Mouse (Mus musculus) limb, embryonic 14.5 days (tissue): Measurements from ENCODE around the gene D630023F18Rik. TPM values are rescaled to one million over a fixed set of nuclear protein-coding genes. Genes with fewer than 3 reads are reported as not detected.

Experiments
- ATAC-seq: fragments of 200-750 bp; cut with Nextera tagmentation; 2 replicates; pipeline ENCODE4 v1.8.0; 2017; ENCODE audit warnings: low read depth, moderate number of reproducible peaks, moderate TSS enrichment; ENCODE audit not compliant: low FRiP score
- DNase-seq: peaks from one replicate; pipeline ENCODE4 v3.0.0-alpha.2; 2015; ENCODE audit warnings: low spot score
- H3K27ac ChIP-seq: fragments of 300-500 bp; sonication (generic); replicated peaks from 2 replicates; pipeline ENCODE4 v1.5.1; 2014; ENCODE audit warnings: low read depth, mild to moderate bottlenecking, low read length, moderate library complexity, mixed read lengths
- H3K27me3 ChIP-seq: fragments of 300-500 bp; sonication (generic); 2 replicates; pipeline ENCODE4 v1.6.1; 2014; ENCODE audit warnings: low read length, mixed read lengths; ENCODE audit not compliant: control insufficient read depth, insufficient read depth
- H3K36me3 ChIP-seq: fragments of 300-500 bp; sonication (generic); 2 replicates; pipeline ENCODE4 v1.6.1; 2014; ENCODE audit warnings: mild to moderate bottlenecking, low read length, moderate library complexity, mixed read lengths; ENCODE audit not compliant: control insufficient read depth, insufficient read depth
- H3K4me1 ChIP-seq: fragments of 300-500 bp; sonication (generic); 2 replicates; pipeline ENCODE4 v1.6.1; 2014; ENCODE audit warnings: antibody characterized with exemption, low read length, mixed read lengths; ENCODE audit not compliant: control insufficient read depth, insufficient read depth
- H3K4me2 ChIP-seq: fragments of 300-500 bp; sonication (generic); replicated peaks from 2 replicates; pipeline ENCODE4 v1.6.1; 2014; ENCODE audit warnings: low read depth, mild to moderate bottlenecking, low read length, moderate library complexity; ENCODE audit not compliant: severe bottlenecking
- H3K4me3 ChIP-seq: fragments of 300-500 bp; sonication (generic); replicated peaks from 2 replicates; pipeline ENCODE4 v1.5.1; 2014; ENCODE audit warnings: low read length
- H3K9ac ChIP-seq: fragments of 300-500 bp; sonication (generic); 2 replicates; pipeline ENCODE4 v1.6.1; 2014; ENCODE audit warnings: mild to moderate bottlenecking, low read depth, low read length, moderate library complexity; ENCODE audit not compliant: severe bottlenecking
- H3K9me3 ChIP-seq: fragments of 300-500 bp; sonication (generic); 2 replicates; pipeline ENCODE4 v1.6.1; 2016; ENCODE audit warnings: low read length; ENCODE audit not compliant: control insufficient read depth
- POLR2A ChIP-seq: fragments of 200-500 bp; IDR thresholded peaks from 2 replicates; pipeline ENCODE4 v1.8.0; 2012; ENCODE audit warnings: inconsistent platforms, mild to moderate bottlenecking, moderate library complexity, borderline replicate concordance; ENCODE audit not compliant: insufficient read depth, insufficient read length; ENCODE audit errors: extremely low read depth
- WGBS: fragments of 180-500 bp; shearing (Covaris S2); extraction: QIAGEN DNeasy Blood & Tissue Kit; methylation state at CpG from one replicate; pipeline ENCODE4 v1.1.7; 2014; 5-methylcytosine and 5-hydroxymethylcytosine counted together
- polyA plus RNA-seq, 2 experiments: library from polyadenylated mRNA; depleted of rRNA in 1 of 2; stranded (reverse) in 1 of 2; unstranded in 1 of 2; fragments of >200 nt; fragmentation: Nextera tagmentation in 1 of 2; extraction: Ambion mirVana in 1 of 2; gene quantifications; 2 replicates each; pipeline versions ENCODE4 v1.2.1 to v1.2.3; 2012 to 2014

D630023F18Rik gene
- polyA plus RNA-seq, 2 experiments: 0.24 to 0.44 TPM

DNA sequence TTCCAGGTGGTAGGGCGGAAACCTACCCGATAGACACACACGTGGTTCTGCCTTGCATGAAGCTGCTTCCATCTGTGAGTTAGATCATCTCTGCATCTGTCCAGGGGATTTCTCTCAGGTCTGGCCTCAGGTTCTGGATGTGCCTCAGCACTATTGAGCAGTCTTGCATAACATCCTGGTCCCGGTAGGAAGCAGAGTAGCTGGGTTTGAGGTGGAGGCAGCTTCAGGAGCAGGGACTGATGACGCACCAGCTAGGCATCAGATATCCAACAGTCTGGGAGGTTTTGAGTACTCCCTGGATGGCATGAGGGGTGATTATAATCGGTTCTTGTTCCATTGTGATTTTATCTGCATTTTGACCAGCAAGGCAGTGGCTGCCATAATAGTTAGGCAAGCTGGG lies 14.5 kb upstream of the D630023F18Rik start:
- no peak for TF ChIP-seq POLR2A

DNA sequence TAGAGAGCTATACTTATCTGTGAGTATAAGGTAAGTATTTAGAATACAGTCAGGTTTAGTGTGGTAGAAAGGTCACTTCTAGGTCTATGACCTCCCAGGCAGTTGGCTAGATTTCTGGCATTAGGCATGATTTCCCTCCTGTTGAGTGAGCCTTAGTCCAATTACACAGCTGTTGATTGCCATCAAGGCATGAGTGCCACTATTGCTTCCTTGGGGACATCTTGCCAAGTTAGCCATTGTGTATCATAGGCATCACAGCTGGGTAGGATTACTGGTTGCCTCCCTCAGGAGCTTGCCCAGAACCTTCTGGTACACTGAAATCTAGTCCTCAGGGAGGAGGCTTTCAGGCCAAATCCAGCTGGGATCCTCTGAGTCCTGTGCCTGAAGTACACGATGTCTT lies 9.8 kb upstream of the D630023F18Rik start:
- Histone ChIP-seq H3K9me3 (no peaks in the 10 kb centered on the region), H3K27ac (no peak overlapping the region), H3K4me3 (no peak overlapping the region), H3K4me2 (no peak overlapping the region), H3K27me3 (no peaks in the 10 kb centered on the region), H3K36me3 (no peaks in the 10 kb centered on the region), H3K4me1 (no peaks in the 10 kb centered on the region), H3K9ac (no peak overlapping the region)
- no peak for TF ChIP-seq POLR2A
- ATAC-seq (no peak), DNase-seq (no peak)
- 81% methylated on average over 1 of the region's 1 CpGs for WGBS

More for the DNA sequence above, 14.5 kb upstream of the D630023F18Rik start:
- no peak overlapping the region for H3K27ac ChIP-seq
- H3K9me3 ChIP-seq: no peaks in the 10 kb centered on the region
- H3K4me2 ChIP-seq: no peak overlapping the region
- DNase-seq: no peak
- no peaks in the 10 kb centered on the region for H3K4me1 ChIP-seq
- no peak for ATAC-seq
- no peak overlapping the region for H3K9ac ChIP-seq
- H3K27me3 ChIP-seq: no peaks in the 10 kb centered on the region
- WGBS: 76% methylated on average over 6 of the region's 6 CpGs
- no peaks in the 10 kb centered on the region for H3K36me3 ChIP-seq
- no peak overlapping the region for H3K4me3 ChIP-seq

DNA sequence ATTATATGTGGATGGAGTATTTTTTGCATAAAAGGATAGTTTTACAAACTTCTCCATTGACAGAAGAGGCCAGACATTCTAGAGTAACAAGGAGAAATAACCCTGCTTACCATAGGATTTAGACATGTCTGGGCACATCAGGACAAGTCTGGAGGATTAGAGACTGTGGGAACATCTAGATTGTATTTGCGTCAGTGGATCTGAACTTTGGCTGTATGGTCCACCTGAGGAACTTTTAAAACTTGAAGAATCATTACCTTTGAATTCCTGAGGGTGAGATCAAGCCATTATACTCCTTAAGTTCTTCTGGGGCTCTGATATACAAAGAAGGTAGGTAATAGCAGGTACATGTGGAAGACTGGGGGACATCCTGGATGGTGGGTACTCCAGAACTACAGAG lies 8.7 kb upstream of the D630023F18Rik start:
- Histone ChIP-seq H3K4me3 (no peak overlapping the region), H3K9ac (no peak overlapping the region), H3K27me3 (no peaks in the 10 kb centered on the region), H3K4me2 (no peak overlapping the region), H3K4me1 (no peaks in the 10 kb centered on the region), H3K9me3 (no peaks in the 10 kb centered on the region), H3K36me3 (no peaks in the 10 kb centered on the region), H3K27ac (no peak overlapping the region)
- 90% methylated on average over 1 of the region's 1 CpGs for WGBS
- DNase-seq: no peak
- no peak for TF ChIP-seq POLR2A
- ATAC-seq: no peak

DNA sequence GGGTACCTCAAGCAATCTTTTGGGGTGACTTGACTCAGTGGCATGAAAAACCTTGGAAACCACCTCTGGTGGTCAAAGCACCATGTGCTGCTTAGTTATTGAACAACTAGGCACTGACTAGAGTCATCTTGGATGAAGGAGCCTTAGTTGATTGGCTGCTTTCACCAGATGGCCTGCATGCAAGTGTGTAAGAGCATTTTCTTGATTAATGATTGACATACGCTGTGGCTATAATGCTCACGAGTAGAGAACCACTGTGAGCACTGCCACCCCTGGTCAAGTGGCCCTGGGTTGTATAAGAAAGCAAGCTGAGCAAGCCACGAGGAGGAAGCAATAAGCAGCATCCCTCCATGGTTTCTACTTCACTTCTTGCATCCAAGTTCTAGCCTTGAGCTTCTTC lies 7.2 kb upstream of the D630023F18Rik start:
- Histone ChIP-seq H3K9me3 (no peaks in the 10 kb centered on the region), H3K27ac (no peak overlapping the region), H3K27me3 (no peaks in the 10 kb centered on the region), H3K4me3 (no peak overlapping the region), H3K36me3 (no peaks in the 10 kb centered on the region), H3K4me1 (no peaks in the 10 kb centered on the region), H3K9ac (no peak overlapping the region), H3K4me2 (no peak overlapping the region)
- ATAC-seq (no peak), DNase-seq (no peak)
- WGBS: 72% methylated on average over 3 of the region's 3 CpGs
- no peak for TF ChIP-seq POLR2A

DNA sequence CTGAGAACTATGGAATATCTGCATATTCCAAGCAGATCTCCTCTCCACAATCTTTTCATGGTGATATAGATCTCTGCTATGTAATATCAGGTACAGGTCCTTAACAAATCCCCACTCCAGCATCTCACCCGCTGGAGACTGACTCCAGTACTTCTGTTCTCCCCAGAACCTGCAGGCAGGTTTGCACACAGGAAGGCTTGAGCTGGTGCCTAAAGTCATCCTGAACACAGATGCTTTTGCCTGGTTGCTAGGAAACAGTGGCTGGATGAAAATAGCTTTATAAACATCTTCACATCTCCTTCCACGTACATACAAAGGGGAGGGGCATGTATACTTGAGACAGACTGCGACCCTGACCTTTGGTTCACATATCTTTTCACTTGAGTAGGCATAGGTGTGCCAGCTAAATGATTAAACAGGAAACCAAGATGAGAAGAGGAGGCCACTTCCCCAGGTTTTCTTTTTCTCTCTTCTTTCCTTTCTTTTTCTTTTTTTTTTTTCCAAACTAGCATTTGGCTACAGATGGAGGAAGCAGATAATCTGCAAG lies 6.7 kb upstream of the D630023F18Rik start:
- TF ChIP-seq POLR2A: no peak
- Histone ChIP-seq H3K4me2 (no peak overlapping the region), H3K4me1 (no peaks in the 10 kb centered on the region)

DNA sequence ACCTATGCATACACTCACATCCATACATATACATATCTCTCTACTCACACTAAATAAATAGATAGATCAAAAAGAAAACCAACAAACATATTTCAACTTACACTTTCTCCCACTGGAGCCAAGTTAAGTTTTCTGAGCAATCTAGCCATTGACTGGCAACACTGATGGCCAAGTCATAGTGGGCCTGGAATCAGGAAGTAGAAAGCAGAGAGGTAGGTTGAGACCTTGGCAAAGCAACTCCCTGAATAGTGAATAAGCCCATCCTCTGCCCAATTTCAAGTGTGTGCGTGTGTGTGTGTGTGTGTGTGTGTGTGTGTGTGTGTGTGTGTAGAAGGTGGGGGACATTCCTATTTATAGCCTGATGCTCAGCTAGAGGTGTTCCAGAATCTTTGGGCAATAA lies 3.6 kb downstream of the D630023F18Rik start, which contains the start of gene Gm28845:
Gm28845 (minus strand) TSS at position 121 of the 400 bp plus-strand sequence.
- 83% methylated on average over 1 of the region's 1 CpGs for WGBS
- no peak for TF ChIP-seq POLR2A
- no peak within 1 kb of the TSS for H3K4me3 ChIP-seq
- H3K27me3 ChIP-seq: no peaks in the 10 kb centered on the region
- DNase-seq (no peak), ATAC-seq (no peak)
- no peaks in the 10 kb centered on the region for H3K4me1 ChIP-seq
- no peak within 1 kb of the TSS for H3K4me2 ChIP-seq
- no peaks in the 10 kb centered on the region for H3K36me3 ChIP-seq
- no peaks in the 10 kb centered on the region for H3K9me3 ChIP-seq
- H3K27ac ChIP-seq: no peak within 1 kb of the TSS
- H3K9ac ChIP-seq: no peak within 1 kb of the TSS

More for the DNA sequence above, 6.7 kb upstream of the D630023F18Rik start:
- Histone ChIP-seq H3K9ac (no peak overlapping the region), H3K9me3 (no peaks in the 10 kb centered on the region), H3K27me3 (no peaks in the 10 kb centered on the region), H3K4me3 (no peak overlapping the region), H3K27ac (no peak overlapping the region), H3K36me3 (no peaks in the 10 kb centered on the region)
- 73% methylated on average over 3 of the region's 3 CpGs for WGBS
- no peak for ATAC-seq
- no peak for DNase-seq
